Mouse (Mus musculus) spleen, postnatal 36 days (tissue): ENCODE measurements around the gene Olfr1178.

Experiments
- DNase-seq, 2 experiments: peaks; one replicate each; pipeline ENCODE4 v3.0.0; 2022; ENCODE audit warnings: low spot score in 2 of 2, mixed read lengths in 1 of 2

The Olfr1178 gene

DNA sequence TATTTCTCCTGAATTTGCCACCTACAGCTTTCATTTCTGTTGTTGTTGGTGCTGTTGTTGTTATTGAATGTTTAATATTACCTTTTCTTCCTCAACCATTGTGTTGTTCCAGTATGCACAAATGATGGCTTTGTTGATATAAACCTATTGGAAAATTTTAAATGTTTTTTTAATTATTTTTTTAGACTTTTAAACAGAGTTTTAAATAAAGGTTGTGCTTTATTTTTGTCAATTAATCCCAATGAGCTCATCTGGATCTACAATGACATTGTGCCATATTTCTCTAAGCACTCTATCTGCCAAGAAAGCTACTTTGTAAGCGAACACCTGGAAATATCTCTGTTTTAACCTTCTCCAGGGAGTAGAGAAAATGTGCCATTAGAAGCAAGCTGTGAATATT lies at the start of gene Olfr1178:
Gene Olfr1178, plus strand, starts transcription at position 301 of the 400 bp plus-strand sequence.
- no peak for DNase-seq

DNA sequence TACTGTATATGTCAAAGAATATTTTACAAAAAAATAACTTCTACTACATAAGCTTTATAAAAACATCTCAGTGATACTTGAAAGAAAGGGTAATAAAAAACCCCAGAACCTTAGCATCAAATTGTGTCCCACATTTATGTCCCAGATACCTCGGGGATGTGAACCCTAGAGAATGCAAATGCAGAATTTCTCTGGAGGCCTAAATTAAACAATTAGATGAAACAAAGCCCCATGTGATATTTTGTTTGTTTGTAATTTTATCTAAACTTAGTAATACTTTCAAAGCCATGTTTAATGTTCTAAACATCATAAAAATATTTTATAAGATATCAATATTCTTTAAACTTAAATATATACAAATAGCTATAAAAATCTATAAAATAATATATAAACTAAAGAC lies 40.5 kb upstream of the Olfr1178 start, which contains the start of gene Olfr1177-ps:
Gene Olfr1177-ps, minus strand, starts transcription at position 101 of the 400 bp plus-strand sequence.
- no peak for DNase-seq

DNA sequence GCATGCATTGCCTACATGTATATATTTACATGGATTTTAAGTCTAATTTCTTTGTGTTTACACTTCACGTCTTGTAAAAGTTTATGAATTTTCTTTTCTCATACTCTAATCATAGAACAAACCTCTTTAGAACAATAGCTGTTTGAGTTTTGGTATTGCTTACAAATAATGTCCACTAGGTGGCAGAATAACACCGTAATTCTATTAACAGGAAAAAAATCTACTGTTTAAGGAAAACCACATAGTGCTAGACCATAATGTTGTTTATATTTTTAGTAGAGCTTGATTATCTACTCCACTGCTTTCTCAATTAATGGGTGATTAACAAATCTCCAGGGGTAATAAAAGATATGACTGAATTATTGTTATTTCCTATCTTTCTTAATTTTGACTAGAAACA lies 30.6 kb upstream of the Olfr1178 start:
- DNase-seq = no peak

DNA sequence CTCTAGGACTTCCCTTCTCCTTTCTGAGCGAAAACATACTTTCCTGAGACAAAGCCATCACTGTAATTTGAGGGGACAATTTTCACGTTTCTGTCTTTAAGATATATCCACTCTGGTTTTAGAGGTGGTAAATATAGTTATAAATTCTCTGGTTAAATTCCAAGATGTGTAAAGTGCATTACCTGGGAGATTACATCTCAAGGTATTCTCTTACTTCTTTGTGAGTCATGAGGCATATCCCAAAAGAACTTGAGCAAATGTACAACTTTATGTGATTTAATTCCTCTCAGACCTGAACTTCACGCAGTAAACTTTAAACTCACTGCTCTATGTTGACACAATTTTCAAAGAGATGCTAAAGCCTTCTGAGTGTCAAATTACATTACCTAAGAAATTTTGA lies 19.5 kb downstream of the Olfr1178 start, which contains the start of gene Olfr1179:
Gene Olfr1179, minus strand, starts transcription at position 101 of the 400 bp plus-strand sequence.
- DNase-seq = no peak

DNA sequence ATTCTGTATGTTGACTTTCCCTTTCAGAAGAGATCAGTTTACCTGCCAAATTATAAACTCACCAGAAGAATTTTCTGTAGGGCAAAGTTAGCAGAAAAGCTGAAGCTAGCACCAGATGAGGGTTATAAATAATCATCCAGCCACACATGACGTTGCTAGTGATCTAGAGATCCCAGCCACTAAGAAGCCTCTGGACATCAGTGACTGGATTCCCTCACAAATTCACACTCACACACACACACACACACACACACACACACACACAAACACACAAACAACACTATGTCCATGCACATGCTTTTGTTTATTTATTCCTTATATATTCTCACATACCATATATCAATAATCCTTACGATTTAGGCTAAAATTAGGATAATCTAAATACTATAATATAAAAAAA lies 32.2 kb downstream of the Olfr1178 start, which contains the start of gene Olfr1180:
Gene Olfr1180, minus strand, starts transcription at position 101 of the 400 bp plus-strand sequence.
- DNase-seq = no peak

DNA sequence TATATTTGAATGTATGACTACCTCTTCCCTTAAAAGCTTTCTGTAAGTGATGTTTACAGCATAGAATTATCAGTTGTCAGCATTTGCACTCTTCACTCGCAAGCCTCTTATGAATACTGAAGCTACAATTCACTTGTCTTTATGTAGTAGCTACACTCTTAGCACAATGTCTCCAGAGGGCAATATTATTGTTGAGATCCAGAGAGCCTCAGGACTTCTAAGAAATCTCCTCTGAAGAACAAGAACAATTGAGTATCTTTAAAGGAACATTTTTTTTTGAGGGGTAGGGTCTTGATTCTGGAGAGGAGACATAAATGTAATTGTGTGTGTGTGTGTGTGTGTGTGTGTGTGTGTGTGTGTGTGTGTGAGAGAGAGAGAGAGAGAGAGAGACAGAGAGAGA lies 39.2 kb downstream of the Olfr1178 start, which contains the start of gene Olfr1181:
Gene Olfr1181, minus strand, starts transcription at position 101 of the 400 bp plus-strand sequence.
- DNase-seq = no peak

DNA sequence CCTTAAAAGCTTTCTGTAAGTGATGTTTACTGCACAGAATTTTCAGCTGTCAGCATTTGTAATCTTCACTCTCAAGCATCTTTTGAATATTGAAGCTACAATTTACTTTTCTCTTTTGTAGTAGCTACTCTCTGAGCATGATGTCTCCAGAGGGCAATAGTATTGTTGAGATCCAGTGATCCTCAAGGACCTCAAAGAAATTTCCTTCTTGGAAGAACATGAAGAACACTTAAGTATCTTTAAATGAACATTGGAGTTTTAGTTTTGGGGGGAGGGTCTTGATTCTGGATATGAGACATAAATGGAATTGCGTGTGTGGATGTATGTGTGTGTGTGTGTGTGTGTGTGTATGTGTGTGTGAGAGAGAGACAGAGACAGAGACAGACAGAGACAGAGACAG lies 62.2 kb downstream of the Olfr1178 start, which contains the start of gene Gm13757:
Gene Gm13757, minus strand, starts transcription at position 101 of the 400 bp plus-strand sequence.
- DNase-seq = no peak
